Mouse (Mus musculus): ENCODE measurements at regions not wholly inside any gene's neighbourhood (a gene's known extent, or its start where the extent isn't known, plus 50 kb on each side); places are given as distances from the start of the nearest gene placed in this dataset.
"Not testable (repeated sequence)": the region's sequence is repeated elsewhere in the genome, so short reads cannot be mapped to it uniquely, and the experiment has no call there.

GRCm38 (mm10) chr17:69563165-69563564 lies 124.0 kb downstream of the Akain1 start:
- peak; percentile 69 for ATAC-seq (replicated peaks; ENCODE audit: low read depth, poor library complexity, severe bottlenecking)

DNA sequence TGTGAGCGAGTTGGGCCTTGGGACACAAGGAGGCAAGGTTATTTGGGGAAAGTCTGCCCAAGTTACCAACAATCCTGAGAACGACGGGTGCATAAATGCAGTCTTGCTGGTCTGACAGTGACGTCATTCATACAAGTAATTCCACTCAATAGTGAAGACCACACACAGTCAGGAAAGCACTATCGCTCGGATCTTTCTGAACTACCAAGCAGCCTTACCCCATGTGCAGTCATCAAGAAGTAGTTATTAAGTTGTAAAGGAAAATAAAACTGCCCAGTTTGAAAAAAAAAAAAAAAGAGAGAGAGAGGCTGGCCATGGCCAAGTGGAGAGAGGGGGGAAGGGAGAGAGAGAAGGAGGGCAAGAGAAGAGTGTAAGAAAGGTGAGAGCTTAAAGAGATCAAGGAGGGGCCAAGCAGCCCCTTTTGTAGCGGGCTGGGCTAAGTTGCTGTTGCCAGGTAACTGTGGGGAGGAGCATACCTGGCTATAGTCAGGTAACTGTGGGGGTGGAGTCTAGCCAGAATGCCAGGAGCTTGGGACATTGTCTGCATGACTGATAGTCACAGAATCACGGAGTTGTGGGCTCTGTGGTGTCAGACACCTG lies 132.0 kb downstream of the Akain1 start:
- not testable (repeated sequence) for ATAC-seq (replicated peaks; ENCODE audit: low read depth, poor library complexity, severe bottlenecking)

DNA sequence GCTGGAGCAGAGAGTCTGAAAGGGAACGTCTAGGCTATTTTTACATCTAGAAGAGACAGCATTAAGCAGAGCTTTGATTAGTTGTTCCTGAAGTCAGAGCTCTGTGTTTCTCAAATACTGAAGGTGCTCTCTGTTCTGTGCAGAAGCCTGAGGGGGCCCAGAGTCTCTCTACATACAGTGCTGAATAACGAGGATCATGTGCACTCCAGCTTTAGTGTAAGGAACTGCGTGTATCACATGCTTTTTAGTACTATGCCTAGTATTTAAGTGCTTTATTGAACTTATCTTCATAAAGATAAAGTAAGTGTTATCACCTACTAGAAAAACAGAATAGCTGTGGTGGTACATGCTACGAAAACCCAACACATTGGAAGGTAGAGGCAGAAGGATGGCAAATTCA lies 151.4 kb downstream of the Akain1 start:
- ATAC-seq (replicated peaks; ENCODE audit: low read depth, poor library complexity, severe bottlenecking), result no peak

DNA sequence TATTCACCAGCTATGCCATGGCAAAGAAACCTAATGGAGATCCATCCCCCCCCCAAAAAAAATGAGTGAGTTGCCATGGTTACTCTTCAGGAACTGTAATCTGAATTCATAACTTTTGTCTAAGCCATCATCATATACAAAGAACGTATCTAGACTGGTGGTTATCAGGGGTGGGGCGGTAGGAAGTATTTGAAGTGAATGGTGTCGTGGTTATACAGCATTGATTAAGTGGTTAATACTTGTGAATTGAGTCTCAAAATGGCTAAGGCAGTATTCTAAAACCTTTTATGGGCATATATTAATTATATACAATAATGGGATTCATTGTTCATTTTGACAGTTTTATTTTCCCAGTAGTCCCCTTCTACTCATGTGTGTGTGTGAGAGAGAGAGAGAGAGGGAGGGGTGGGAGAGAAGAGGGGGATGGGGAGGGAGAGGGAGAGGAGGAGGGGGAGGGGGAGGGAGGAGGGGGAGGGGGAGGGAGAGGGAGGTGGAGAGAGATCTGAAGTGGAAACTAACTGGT lies 158.7 kb downstream of the Akain1 start:
- no peak for ATAC-seq (replicated peaks; ENCODE audit: low read depth, poor library complexity, severe bottlenecking)

- ATAC-seq (replicated peaks; ENCODE audit: low read depth, poor library complexity, severe bottlenecking), result no peak
Measured at GRCm38 (mm10) chr17:69598461-69598860, 159.3 kb downstream of the Akain1 start.

- ATAC-seq (replicated peaks; ENCODE audit: low read depth, poor library complexity, severe bottlenecking), result no peak
Measured at GRCm38 (mm10) chr17:69603596-69603995, 164.5 kb downstream of the Akain1 start.

DNA sequence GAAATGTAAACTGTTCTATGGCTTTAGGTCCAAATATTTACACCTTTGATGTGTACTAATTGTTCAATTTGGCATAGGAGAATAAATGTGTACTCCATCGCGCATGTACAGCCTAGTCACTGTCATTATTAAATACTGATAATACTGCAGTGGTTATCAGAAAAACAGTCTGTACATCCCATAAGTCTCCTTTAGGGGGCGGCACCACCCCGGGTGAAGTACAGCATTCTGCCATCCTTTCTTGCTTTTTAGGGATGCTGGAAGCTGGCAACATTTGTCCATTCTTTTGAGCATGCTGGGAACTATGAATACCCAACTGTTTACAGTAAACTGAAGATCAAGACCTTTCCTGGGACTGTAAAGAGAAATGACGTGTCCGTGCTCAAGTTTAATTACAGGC lies 165.6 kb downstream of the Akain1 start:
- no peak for ATAC-seq (replicated peaks; ENCODE audit: low read depth, poor library complexity, severe bottlenecking)

- ATAC-seq (replicated peaks; ENCODE audit: low read depth, poor library complexity, severe bottlenecking), result no peak
Measured at GRCm38 (mm10) chr17:69605458-69605857, 166.3 kb downstream of the Akain1 start.

GRCm38 (mm10) chr17:69631411-69631810 lies 192.3 kb downstream of the Akain1 start:
- ATAC-seq (replicated peaks; ENCODE audit: low read depth, poor library complexity, severe bottlenecking), result no peak

GRCm38 (mm10) chr17:69650496-69650895 lies 211.4 kb downstream of the Akain1 start:
- not testable (repeated sequence) for ATAC-seq (replicated peaks; ENCODE audit: low read depth, poor library complexity, severe bottlenecking)

GRCm38 (mm10) chr17:69654586-69654985 lies 215.5 kb downstream of the Akain1 start:
- ATAC-seq (replicated peaks; ENCODE audit: low read depth, poor library complexity, severe bottlenecking), result no peak

- no peak for ATAC-seq (replicated peaks; ENCODE audit: low read depth, poor library complexity, severe bottlenecking)
Measured at GRCm38 (mm10) chr17:69672530-69672929, 233.4 kb downstream of the Akain1 start.

DNA sequence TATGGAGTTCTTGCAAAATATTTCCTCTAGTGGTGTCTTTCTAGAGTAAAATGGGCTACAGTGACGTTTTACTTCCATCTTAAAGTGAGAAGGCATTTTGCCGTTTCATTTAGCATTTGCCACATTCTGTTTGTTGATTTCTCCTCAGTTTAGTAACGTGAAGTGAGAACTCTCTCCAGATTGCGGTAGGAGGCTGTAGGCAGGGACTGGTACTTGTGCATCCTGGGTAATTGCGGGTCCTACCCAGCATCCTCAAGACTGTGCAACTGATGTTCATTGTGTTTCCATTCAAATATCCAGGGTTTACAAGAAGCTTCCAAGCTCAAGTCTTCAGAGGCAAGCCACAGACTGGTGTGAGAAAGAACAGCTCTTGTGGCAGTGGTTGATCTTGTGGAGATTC lies 244.0 kb downstream of the Akain1 start:
- no peak for ATAC-seq (replicated peaks; ENCODE audit: low read depth, poor library complexity, severe bottlenecking)

GRCm38 (mm10) chr17:69685625-69686257 lies 246.6 kb downstream of the Akain1 start:
- ATAC-seq (replicated peaks; ENCODE audit: low read depth, poor library complexity, severe bottlenecking), result no peak

DNA sequence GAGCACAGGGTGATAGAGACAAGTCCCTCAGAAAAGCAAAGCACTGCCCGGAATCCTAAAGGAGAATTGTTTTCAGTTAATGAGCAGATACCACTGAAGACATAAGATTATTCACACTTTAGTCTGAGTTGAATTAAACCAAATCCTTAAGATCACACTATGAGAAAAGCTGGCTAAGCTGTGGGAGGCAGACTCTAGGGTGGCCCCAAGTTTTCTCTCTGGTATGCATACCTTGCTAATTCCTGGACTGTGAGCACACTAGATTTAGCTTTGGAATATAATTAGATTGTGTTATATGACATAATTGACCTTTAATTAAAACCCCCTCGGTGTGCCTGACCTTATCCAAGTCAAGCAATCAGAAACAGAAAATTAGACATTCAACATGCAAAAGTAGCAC lies 247.3 kb downstream of the Akain1 start:
- ATAC-seq (replicated peaks; ENCODE audit: low read depth, poor library complexity, severe bottlenecking), result no peak

DNA sequence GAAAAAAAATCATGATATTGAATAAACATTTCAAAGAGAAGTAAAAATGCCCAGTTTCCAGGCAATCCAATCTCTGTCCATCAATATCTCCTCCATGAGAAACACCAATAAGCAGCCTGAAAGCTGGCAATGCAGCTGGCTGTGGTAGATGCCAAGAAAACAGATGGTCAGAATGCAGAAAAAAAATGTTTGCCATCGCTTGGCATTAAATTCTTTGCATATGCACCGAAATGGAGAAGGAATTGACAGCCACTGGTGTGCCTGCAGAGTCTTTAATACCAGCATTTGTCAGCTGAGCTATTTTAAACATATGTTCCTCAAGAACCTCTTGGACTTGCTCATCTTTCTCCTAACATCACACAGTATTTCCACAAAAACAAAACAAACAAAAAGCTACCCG lies 256.2 kb downstream of the Akain1 start:
- no peak for ATAC-seq (replicated peaks; ENCODE audit: low read depth, poor library complexity, severe bottlenecking)

DNA sequence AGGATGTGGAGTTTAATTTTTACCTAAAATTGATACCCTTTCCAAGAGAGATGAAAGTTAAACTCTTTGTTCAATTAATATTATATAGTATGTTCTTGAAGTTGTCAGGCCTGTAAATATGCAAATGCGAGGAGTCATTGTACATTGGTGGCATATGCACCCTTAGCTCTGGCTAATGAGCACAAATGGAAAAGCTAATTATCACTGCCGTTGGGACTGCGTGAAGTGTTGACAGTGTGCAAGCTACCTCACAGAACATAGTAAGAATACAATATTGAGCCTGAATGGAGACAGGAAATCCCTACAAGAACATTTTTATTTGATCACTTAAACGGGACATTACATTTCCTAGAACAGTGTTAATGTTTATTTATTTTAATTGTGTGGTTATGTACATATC lies 241.5 kb upstream of the Dlgap1 start:
- no peak for ATAC-seq (replicated peaks; ENCODE audit: low read depth, poor library complexity, severe bottlenecking)

GRCm38 (mm10) chr17:69732981-69733380 lies 235.9 kb upstream of the Dlgap1 start:
- no peak for ATAC-seq (replicated peaks; ENCODE audit: low read depth, poor library complexity, severe bottlenecking)

GRCm38 (mm10) chr17:69736379-69737096 lies 232.3 kb upstream of the Dlgap1 start:
- no peak for ATAC-seq (replicated peaks; ENCODE audit: low read depth, poor library complexity, severe bottlenecking)

DNA sequence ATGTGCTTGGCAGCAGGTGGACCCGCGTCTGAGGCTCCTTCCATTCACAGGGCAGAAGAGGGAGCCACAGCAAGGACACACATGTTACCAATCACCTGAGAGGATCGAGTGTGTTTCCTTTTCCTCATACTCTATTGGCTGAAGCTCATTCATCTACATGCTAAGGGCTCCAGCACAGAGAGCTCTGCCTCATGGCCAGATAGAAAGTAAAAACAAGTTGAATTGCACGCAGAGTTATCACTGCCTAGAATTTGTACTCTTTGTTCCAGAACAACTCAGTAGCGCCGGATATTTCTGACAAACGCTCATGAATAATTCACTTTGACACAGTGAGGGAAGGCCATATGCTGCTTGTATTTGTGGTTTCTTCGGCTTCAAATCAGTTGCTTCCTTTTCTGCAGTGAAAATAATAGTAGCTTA lies 199.9 kb upstream of the Dlgap1 start:
- no peak for ATAC-seq (replicated peaks; ENCODE audit: low read depth, poor library complexity, severe bottlenecking)

GRCm38 (mm10) chr17:69770046-69770445 lies 198.8 kb upstream of the Dlgap1 start:
- ATAC-seq (replicated peaks; ENCODE audit: low read depth, poor library complexity, severe bottlenecking), result no peak

All from common myeloid progenitor, adult 5-6 weeks (primary cell).